Mouse (Mus musculus) lung, embryonic 14.5 days (tissue): ENCODE data around the gene Lrrc74b. TPM values are rescaled to one million over a fixed set of nuclear protein-coding genes. Genes with fewer than 3 reads are reported as not detected.

ENCODE experiments used
- ATAC-seq: fragments of 200-750 bp; cut with Nextera tagmentation; 2 replicates; pipeline ENCODE4 v1.8.0; 2017; ENCODE audit warnings: mild to moderate bottlenecking, moderate TSS enrichment, moderate library complexity; ENCODE audit not compliant: insufficient read depth
- DNase-seq: peaks from one replicate; pipeline ENCODE4 v3.0.0-alpha.2; 2015
- H3K27ac ChIP-seq: fragments of 300-500 bp; sonication (generic); 2 replicates; pipeline ENCODE4 v1.5.1; 2014; ENCODE audit warnings: low read depth, mild to moderate bottlenecking, moderate library complexity
- H3K27me3 ChIP-seq: fragments of 300-500 bp; sonication (generic); 2 replicates; pipeline ENCODE4 v1.6.1; 2014; ENCODE audit warnings: low read length, control low read depth; ENCODE audit not compliant: insufficient read depth
- H3K36me3 ChIP-seq: fragments of 300-500 bp; sonication (generic); 2 replicates; pipeline ENCODE4 v1.6.1; 2014; ENCODE audit warnings: control low read depth; ENCODE audit not compliant: insufficient read depth
- H3K4me1 ChIP-seq: fragments of 300-500 bp; sonication (generic); 2 replicates; pipeline ENCODE4 v1.6.1; 2014; ENCODE audit warnings: antibody characterized with exemption, control low read depth; ENCODE audit not compliant: insufficient read depth
- H3K4me2 ChIP-seq: fragments of 300-500 bp; sonication (generic); 2 replicates; pipeline ENCODE4 v1.6.1; 2014; ENCODE audit warnings: mild to moderate bottlenecking
- H3K4me3 ChIP-seq: fragments of 300-500 bp; sonication (generic); 2 replicates; pipeline ENCODE4 v1.5.1; 2014; ENCODE audit warnings: low read depth, low read length
- H3K9ac ChIP-seq: fragments of 300-500 bp; sonication (generic); 2 replicates; pipeline ENCODE4 v1.6.1; 2014
- H3K9me3 ChIP-seq: fragments of 300-500 bp; sonication (generic); 2 replicates; pipeline ENCODE4 v1.6.1; 2016; ENCODE audit warnings: low read depth, low read length, control low read depth
- CTCF ChIP-seq: IDR thresholded peaks from 2 replicates; pipeline ENCODE4 v1.5.1; 2016; ENCODE audit warnings: antibody characterized with exemption, low read depth
- WGBS: fragments of 180-500 bp; shearing (Covaris S2); extraction: QIAGEN DNeasy Blood & Tissue Kit; methylation state at CpG from one replicate; pipeline ENCODE4 v1.1.7; 2014; 5-methylcytosine and 5-hydroxymethylcytosine counted together
- polyA plus RNA-seq: library from polyadenylated mRNA; unstranded; fragments of >200 nt; fragmentation: Nextera tagmentation; extraction: Ambion mirVana; gene quantifications from 2 replicates; pipeline ENCODE4 v1.2.1, GENCODE M21; 2014

Gene Lrrc74b
- polyA plus RNA-seq, 1 experiment from 2014 or later = 0.42 TPM

- peak within 1 kb of the TSS; percentile 80 for H3K9ac ChIP-seq
- peak within 1 kb of the TSS; percentile 68 for H3K4me3 ChIP-seq
- peaks cover 11% of the 10 kb centered on the region; the same call in 1 of the 2 replicates for H3K4me1 ChIP-seq
- no peak for TF ChIP-seq CTCF
- H3K27me3 ChIP-seq = no peaks in the 10 kb centered on the region
- H3K27ac ChIP-seq = peak within 1 kb of the TSS; percentile 94
- no peaks in the 10 kb centered on the region for H3K9me3 ChIP-seq
- DNase-seq (peak; percentile 99), ATAC-seq (peak; percentile 96)
- peak within 1 kb of the TSS; percentile 93 for H3K4me2 ChIP-seq
- H3K36me3 ChIP-seq = peaks cover 34% of the 10 kb centered on the region
- under 1% methylated on average over 67 of the region's 67 CpGs for WGBS
These were observed 30.3 kb downstream of the Lrrc74b start, which contains the start of gene Thap7 for GRCm38 (mm10) chr16:17530640-17531288. Thap7 (minus strand) TSS chr16:17531136.

GRCm38 (mm10) chr16:17529981-17530586, 31.0 kb downstream of the Lrrc74b start:
- DNase-seq = no peak
- Histone ChIP-seq H3K36me3 (peaks cover 41% of the 10 kb centered on the region), H3K9ac (peak overlapping the region; percentile 80), H3K27ac (peak overlapping the region; percentile 94), H3K27me3 (no peaks in the 10 kb centered on the region), H3K4me2 (peak overlapping the region; percentile 93), H3K4me1 (peaks cover 11% of the 10 kb centered on the region; the same call in 1 of the 2 replicates), H3K9me3 (no peaks in the 10 kb centered on the region), H3K4me3 (peak overlapping the region; percentile 68)
- ATAC-seq = peak; percentile 0; the same call in 1 of the 2 replicates
- 11% methylated on average over 17 of the region's 17 CpGs for WGBS
- no peak for TF ChIP-seq CTCF

GRCm38 (mm10) chr16:17528276-17528675, 32.8 kb downstream of the Lrrc74b start:
- 87% methylated on average over 13 of the region's 13 CpGs for WGBS
- Histone ChIP-seq H3K9ac (no peak overlapping the region), H3K4me2 (no peak overlapping the region), H3K36me3 (peaks cover 57% of the 10 kb centered on the region), H3K4me3 (no peak overlapping the region), H3K4me1 (peaks cover 11% of the 10 kb centered on the region; the same call in 1 of the 2 replicates), H3K9me3 (no peaks in the 10 kb centered on the region), H3K27ac (no peak overlapping the region), H3K27me3 (no peaks in the 10 kb centered on the region)
- ATAC-seq = no peak
- no peak for TF ChIP-seq CTCF
- DNase-seq = no peak

- Histone ChIP-seq H3K9me3 (no peaks in the 10 kb centered on the region), H3K4me1 (peaks cover 11% of the 10 kb centered on the region; the same call in 1 of the 2 replicates), H3K4me3 (no peak overlapping the region), H3K9ac (no peak overlapping the region), H3K27ac (no peak overlapping the region), H3K36me3 (peaks cover 63% of the 10 kb centered on the region), H3K27me3 (no peaks in the 10 kb centered on the region), H3K4me2 (no peak overlapping the region)
- ATAC-seq (no peak), DNase-seq (no peak)
- no peak for TF ChIP-seq CTCF
These were observed 33.4 kb downstream of the Lrrc74b start for GRCm38 (mm10) chr16:17527606-17528005.

GRCm38 (mm10) chr16:17526223-17526622, 34.8 kb downstream of the Lrrc74b start:
- H3K4me2 ChIP-seq = no peak overlapping the region
- 90% methylated on average over 6 of the region's 6 CpGs for WGBS
- peaks cover 77% of the 10 kb centered on the region for H3K36me3 ChIP-seq
- H3K9me3 ChIP-seq = no peaks in the 10 kb centered on the region
- no peak for ATAC-seq
- no peak overlapping the region for H3K9ac ChIP-seq
- no peak for TF ChIP-seq CTCF
- 0 out of 2 replicates have a peak, but pooled peaks cover 6% of the 10 kb centered on the region for H3K4me1 ChIP-seq
- H3K4me3 ChIP-seq = no peak overlapping the region
- H3K27ac ChIP-seq = no peak overlapping the region
- H3K27me3 ChIP-seq = no peaks in the 10 kb centered on the region
- no peak for DNase-seq

GRCm38 (mm10) chr16:17525524-17525923, 35.5 kb downstream of the Lrrc74b start:
- H3K9me3 ChIP-seq = no peaks in the 10 kb centered on the region
- no peak overlapping the region for H3K9ac ChIP-seq
- H3K27ac ChIP-seq = no peak overlapping the region
- ATAC-seq = no peak
- H3K4me3 ChIP-seq = no peak overlapping the region
- no peak for TF ChIP-seq CTCF
- no peak overlapping the region for H3K4me2 ChIP-seq
- H3K4me1 ChIP-seq = 0 out of 2 replicates have a peak, but pooled peaks cover 6% of the 10 kb centered on the region
- H3K36me3 ChIP-seq = peaks cover 84% of the 10 kb centered on the region
- no peaks in the 10 kb centered on the region for H3K27me3 ChIP-seq
- DNase-seq = no peak
- WGBS = 79% methylated on average over 3 of the region's 3 CpGs

GRCm38 (mm10) chr16:17524156-17524555, 36.9 kb downstream of the Lrrc74b start:
- no peaks in the 10 kb centered on the region for H3K4me1 ChIP-seq
- DNase-seq = no peak
- no peak for ATAC-seq
- H3K36me3 ChIP-seq = peaks cover 97% of the 10 kb centered on the region
- no peak overlapping the region for H3K4me2 ChIP-seq
- H3K27ac ChIP-seq = no peak overlapping the region
- no peak for TF ChIP-seq CTCF
- 94% methylated on average over 11 of the region's 11 CpGs for WGBS
- H3K27me3 ChIP-seq = no peaks in the 10 kb centered on the region
- H3K9ac ChIP-seq = no peak overlapping the region
- no peak overlapping the region for H3K4me3 ChIP-seq
- no peaks in the 10 kb centered on the region for H3K9me3 ChIP-seq
